Mouse (Mus musculus): ENCODE data around the gene Olfr177.

The Olfr177 gene

GRCm38 (mm10) chr16:58874668-58875067 is at the start of gene Olfr177:
Gene Olfr177 (minus strand): TSS chr16:58874768.
- no peak for DNase-seq (ENCODE audit: low read depth, low spot score)

GRCm38 (mm10) chr16:58891963-58892362 is 17.4 kb upstream of the Olfr177 start, which contains the start of gene Olfr178:
Gene Olfr178 (minus strand): TSS chr16:58892063.
- no peak for DNase-seq (ENCODE audit: low read depth, low spot score)

GRCm38 (mm10) chr16:58884416-58884815 is 9.8 kb upstream of the Olfr177 start:
- DNase-seq (ENCODE audit: low read depth, low spot score), result no peak

GRCm38 (mm10) chr16:58861479-58861878 is 13.1 kb downstream of the Olfr177 start:
- no peak for DNase-seq (ENCODE audit: low read depth, low spot score)

- no peak for DNase-seq (ENCODE audit: low read depth, low spot score)
Measured at GRCm38 (mm10) chr16:58860032-58860737, 14.4 kb downstream of the Olfr177 start.

GRCm38 (mm10) chr16:58826732-58827319 is 47.7 kb downstream of the Olfr177 start, which contains the start of gene Olfr175-ps1:
Gene Olfr175-ps1 (minus strand): TSS chr16:58826782.
- DNase-seq (ENCODE audit: low read depth, low spot score), result no peak
